In genomic region chr5:140035641-140036040, GRCm38 (mm10) we compare ENCODE assay signal across 27 mouse cellular contexts.
DNase-seq lines count a peak whose midpoint lies in the region; ATAC-seq and TF ChIP-seq lines count a peak whose summit lies in the region.
"Had no signal": no experiment of that assay in that cellular context is flagged by ENCODE, and none has a peak within 500 bp of the region (broad histone marks: within the 10 kb centered on the region; RNA-seq: fewer than 3 reads in every experiment).

No protein-coding gene starts in this region.

- no peak overlapping the region for H3K27ac ChIP-seq in kidney, adult 2 months (ENCODE audit: insufficient read depth, low read depth, low read length)
- H3K27ac ChIP-seq in kidney, embryonic 14.5 days (ENCODE audit: low read depth, low read length) = no peak overlapping the region
- peak overlapping the region; percentile 90 for H3K27ac ChIP-seq in liver, embryonic 14.5 days
- peak overlapping the region; percentile 35 for H3K27ac ChIP-seq in bone marrow, adult 2 months (ENCODE audit: control insufficient read depth, insufficient read depth, low read depth, low read length, poor library complexity)
- H3K27ac ChIP-seq: embryonic facial prominence, embryonic 12.5 days; embryonic facial prominence, embryonic 15.5 days; gastrocnemius, adult 2 months; hindbrain, embryonic 12.5 days had no signal

- H3K4me2 ChIP-seq in kidney, embryonic 14.5 days (replicated peaks; ENCODE audit: low read depth, low read length) = no peak overlapping the region
- H3K4me2 ChIP-seq in liver, embryonic 14.5 days (ENCODE audit: low read depth) = no peak overlapping the region
- H3K4me2 ChIP-seq: embryonic facial prominence, embryonic 12.5 days; embryonic facial prominence, embryonic 15.5 days; heart, embryonic 11.5 days; hindbrain, embryonic 12.5 days had no signal

- no peak overlapping the region for H3K9ac ChIP-seq in kidney, embryonic 14.5 days (ENCODE audit: low read depth, low read length)
- no peak overlapping the region for H3K9ac ChIP-seq in liver, embryonic 14.5 days (replicated peaks)
- H3K9ac ChIP-seq: embryonic facial prominence, embryonic 12.5 days; embryonic facial prominence, embryonic 15.5 days; forebrain, postnatal 0 days; hindbrain, embryonic 12.5 days had no signal

- no peak overlapping the region for H3K4me3 ChIP-seq in kidney, adult 2 months (ENCODE audit: insufficient read depth, low read depth, low read length)
- no peak overlapping the region for H3K4me3 ChIP-seq in kidney, embryonic 14.5 days (ENCODE audit: low read length)
- H3K4me3 ChIP-seq in liver, embryonic 14.5 days (ENCODE audit: insufficient read depth in 1 of 2, low read depth in 2 of 2, low read length in 2 of 2) = no peak overlapping the region
- no peak overlapping the region for H3K4me3 ChIP-seq in bone marrow, adult 2 months (replicated peaks; ENCODE audit: control insufficient read depth, low read depth, low read length)
- H3K4me3 ChIP-seq: embryonic facial prominence, embryonic 12.5 days; embryonic facial prominence, embryonic 15.5 days; gastrocnemius, adult 2 months; hindbrain, embryonic 12.5 days had no signal

- 69% methylated on average over 3 of the region's 3 CpGs for WGBS in kidney, adult 2 months
- WGBS in kidney, embryonic 14.5 days = 78% methylated on average over 3 of the region's 3 CpGs
- WGBS in liver, embryonic 14.5 days (ENCODE audit: insufficient replicate concordance) = 80% methylated on average over 3 of the region's 3 CpGs
- 89% methylated on average over 3 of the region's 3 CpGs for WGBS in bone marrow, adult 2 months

- peaks cover 9% of the 10 kb centered on the region; the same call in 1 of the 2 replicates for H3K4me1 ChIP-seq in kidney, adult 2 months (ENCODE audit: control insufficient read depth, insufficient read depth, low read length)
- H3K4me1 ChIP-seq in kidney, embryonic 14.5 days (ENCODE audit: control insufficient read depth, insufficient read depth, low read length) = peaks cover 12% of the 10 kb centered on the region
- peaks cover 21 to 24% of the 10 kb centered on the region in 2 experiments for H3K4me1 ChIP-seq in liver, embryonic 14.5 days (replicated peaks; ENCODE audit: control insufficient read depth in 2 of 2, insufficient read depth in 2 of 2, low read length in 1 of 2)
- H3K4me1 ChIP-seq in bone marrow, adult 2 months (ENCODE audit: control insufficient read depth, insufficient read depth, low read length) = no peaks in the 10 kb centered on the region; the same call in 1 of the 2 replicates
- H3K4me1 ChIP-seq: embryonic facial prominence, embryonic 12.5 days; embryonic facial prominence, embryonic 15.5 days; hindbrain, embryonic 12.5 days had no signal

- TF ChIP-seq EP300 in liver, embryonic 14.5 days (IDR thresholded peaks at IDR 0.05; ENCODE audit: low read depth) = no peak

- DNase-seq in kidney, adult 2 months = peak; percentile 54
- no peak for DNase-seq in kidney, postnatal 4 days
- peak; percentile 19 to 27 for DNase-seq in kidney, postnatal 36 days
- no peak for DNase-seq in liver, embryonic 14.5 days (ENCODE audit: low read depth in 3 of 3, low spot score in 3 of 3)
- DNase-seq in liver = no peak
- DNase-seq in left cerebral cortex, adult 11 months (ENCODE audit: low spot score) = no peak
- DNase-seq: adrenal gland, postnatal 10 days; adrenal gland, postnatal 36 days; B cell, adult 2 months; cerebellum, adult 11 months; cerebellum, adult 2 months; cerebellum, adult 9-11 months; cerebellum, postnatal 25 days; forebrain, postnatal 0 days; gastrocnemius, adult 2 months; gastrocnemius, postnatal 14 days; heart, adult 11 months had no signal

- TF ChIP-seq CTCF in kidney, adult 2 months (conservative IDR thresholded peaks at IDR 0.05; ENCODE audit: insufficient read depth, insufficient read length, low read depth, low read length) = no peak
- no peak for TF ChIP-seq CTCF in liver, embryonic 14.5 days (IDR thresholded peaks at IDR 0.05; ENCODE audit: low read depth)
- TF ChIP-seq CTCF in bone marrow, adult 2 months (IDR thresholded peaks at IDR 0.05; ENCODE audit: control insufficient read depth, insufficient read depth, low read length) = no peak

- H3K36me3 ChIP-seq in kidney, adult 2 months (ENCODE audit: control insufficient read depth, insufficient read depth, low read length) = no peaks in the 10 kb centered on the region
- no peaks in the 10 kb centered on the region for H3K36me3 ChIP-seq in kidney, embryonic 14.5 days (ENCODE audit: control insufficient read depth, insufficient read depth, low read length)
- no peaks in the 10 kb centered on the region for H3K36me3 ChIP-seq in liver, embryonic 14.5 days (replicated peaks; ENCODE audit: control insufficient read depth, insufficient read depth, low read depth)
- H3K36me3 ChIP-seq: embryonic facial prominence, embryonic 12.5 days; embryonic facial prominence, embryonic 15.5 days; hindbrain, embryonic 12.5 days had no signal

- no peaks in the 10 kb centered on the region for H3K9me3 ChIP-seq in kidney, embryonic 14.5 days (ENCODE audit: control insufficient read depth, low read length)
- no peaks in the 10 kb centered on the region for H3K9me3 ChIP-seq in liver, embryonic 14.5 days (ENCODE audit: control insufficient read depth, low read length)
- H3K9me3 ChIP-seq: embryonic facial prominence, embryonic 12.5 days; embryonic facial prominence, embryonic 15.5 days; G1E; hindbrain, embryonic 12.5 days had no signal

- ATAC-seq in kidney, embryonic 14.5 days (ENCODE audit: low FRiP score, low TSS enrichment) = no peak
- no peak for ATAC-seq in liver, embryonic 14.5 days (ENCODE audit: insufficient read depth)
- ATAC-seq: forebrain, embryonic 14.5 days; Patski had no signal

- no peaks in the 10 kb centered on the region for H3K27me3 ChIP-seq in kidney, adult 2 months (replicated peaks; ENCODE audit: control insufficient read depth, insufficient read depth, low read length)
- H3K27me3 ChIP-seq in kidney, embryonic 14.5 days (ENCODE audit: control insufficient read depth, insufficient read depth, low read length) = no peaks in the 10 kb centered on the region
- no peaks in the 10 kb centered on the region for H3K27me3 ChIP-seq in liver, embryonic 14.5 days (ENCODE audit: control insufficient read depth, insufficient read depth, low read length)
- H3K27me3 ChIP-seq: CH12.LX; embryonic facial prominence, embryonic 12.5 days; embryonic facial prominence, embryonic 15.5 days; hindbrain, embryonic 12.5 days; Patski had no signal

- no peak for TF ChIP-seq POLR2A in kidney, adult 2 months (IDR thresholded peaks at IDR 0.05; ENCODE audit: low read depth, low read length)
- no peak for TF ChIP-seq POLR2A in bone marrow, adult 2 months (IDR thresholded peaks at IDR 0.05; ENCODE audit: borderline replicate concordance, control insufficient read depth, low read depth, low read length)

Comparison
In these comparisons a context has a peak if more than half of its experiments do, and no peak if none do; other contexts are left out.
1. DNase-seq: peak in kidney, adult 2 months (single experiment) and kidney, postnatal 36 days (2 of 2); none in kidney, postnatal 4 days (0 of 2), liver, embryonic 14.5 days (0 of 3), liver (single experiment) and left cerebral cortex, adult 11 months (single experiment).
2. H3K27ac ChIP-seq: peak in liver, embryonic 14.5 days (single experiment) and bone marrow, adult 2 months (single experiment); none in kidney, adult 2 months (single experiment) and kidney, embryonic 14.5 days (single experiment).